Mouse (Mus musculus): Measurements from ENCODE around the gene Sh3bgrl3.
A peak's percentile ranks its signal among the peaks of the same experiment; 100 is the strongest.
"Not testable (repeated sequence)": the region's sequence is repeated elsewhere in the genome, so short reads cannot be mapped to it uniquely, and the experiment has no call there.

Sh3bgrl3 gene

GRCm38 (mm10) chr4:134128221-134128982 lies at the start of gene Sh3bgrl3:
Gene Sh3bgrl3 (minus strand): TSS chr4:134128789.
- DNase-seq: peak; percentile 84 to 88

GRCm38 (mm10) chr4:134172391-134172790 lies 43.8 kb upstream of the Sh3bgrl3 start:
- DNase-seq: no peak

- DNase-seq: no peak
These were observed 38.3 kb upstream of the Sh3bgrl3 start for GRCm38 (mm10) chr4:134166906-134167305.

GRCm38 (mm10) chr4:134165548-134166465 lies 37.2 kb upstream of the Sh3bgrl3 start:
- DNase-seq: no peak

GRCm38 (mm10) chr4:134165024-134165423 lies 36.4 kb upstream of the Sh3bgrl3 start:
- no peak for DNase-seq

GRCm38 (mm10) chr4:134164591-134164990 lies 36.0 kb upstream of the Sh3bgrl3 start:
- no peak for DNase-seq

GRCm38 (mm10) chr4:134160071-134160470 lies 31.5 kb upstream of the Sh3bgrl3 start:
- peak; percentile 21 to 34 for DNase-seq

GRCm38 (mm10) chr4:134158774-134159173 lies 30.2 kb upstream of the Sh3bgrl3 start:
- no peak for DNase-seq

GRCm38 (mm10) chr4:134157558-134157957 lies 29.0 kb upstream of the Sh3bgrl3 start:
- DNase-seq: no peak

- no peak for DNase-seq
These were observed 28.2 kb upstream of the Sh3bgrl3 start for GRCm38 (mm10) chr4:134156744-134157143.

- no peak for DNase-seq
These were observed 27.4 kb upstream of the Sh3bgrl3 start for GRCm38 (mm10) chr4:134155961-134156465.

- no peak for DNase-seq
These were observed 26.9 kb upstream of the Sh3bgrl3 start for GRCm38 (mm10) chr4:134155531-134155930.

- DNase-seq: no peak
These were observed 25.8 kb upstream of the Sh3bgrl3 start for GRCm38 (mm10) chr4:134154354-134154753.

- no peak for DNase-seq
These were observed 25.1 kb upstream of the Sh3bgrl3 start for GRCm38 (mm10) chr4:134153656-134154055.

GRCm38 (mm10) chr4:134152112-134152511 lies 23.5 kb upstream of the Sh3bgrl3 start:
- no peak for DNase-seq

GRCm38 (mm10) chr4:134149389-134149788 lies 20.8 kb upstream of the Sh3bgrl3 start:
- DNase-seq: no peak

- not testable (repeated sequence) for DNase-seq
These were observed 15.7 kb upstream of the Sh3bgrl3 start for GRCm38 (mm10) chr4:134144297-134144696.

- DNase-seq: no peak
These were observed 10.3 kb upstream of the Sh3bgrl3 start for GRCm38 (mm10) chr4:134138857-134139256.

GRCm38 (mm10) chr4:134136280-134136926 lies 7.8 kb upstream of the Sh3bgrl3 start:
- no peak for DNase-seq

- no peak for DNase-seq
These were observed 4.0 kb upstream of the Sh3bgrl3 start for GRCm38 (mm10) chr4:134132519-134133095.

GRCm38 (mm10) chr4:134132117-134132516 lies 3.5 kb upstream of the Sh3bgrl3 start:
- DNase-seq: no peak

GRCm38 (mm10) chr4:134129482-134129881 lies 893 bp upstream of the Sh3bgrl3 start:
- DNase-seq: no peak

GRCm38 (mm10) chr4:134128983-134129362 lies 384 bp upstream of the Sh3bgrl3 start:
- no peak for DNase-seq
